Mouse (Mus musculus) olfactory bulb, adult 2 months (tissue): ENCODE results near the gene Guca2a.

Source experiments
- CTCF ChIP-seq: fragments of 200-500 bp; IDR thresholded peaks from 2 replicates; pipeline ENCODE4 v1.5.1; 2012; ENCODE audit warnings: low read depth, mild to moderate bottlenecking, low read length, moderate library complexity; ENCODE audit not compliant: insufficient read depth
- POLR2A ChIP-seq: fragments of 200-500 bp; IDR thresholded peaks from 2 replicates; pipeline ENCODE4 v1.6.1; 2012; ENCODE audit warnings: mild to moderate bottlenecking, low read depth, low read length, moderate library complexity; ENCODE audit not compliant: insufficient read depth

DNA sequence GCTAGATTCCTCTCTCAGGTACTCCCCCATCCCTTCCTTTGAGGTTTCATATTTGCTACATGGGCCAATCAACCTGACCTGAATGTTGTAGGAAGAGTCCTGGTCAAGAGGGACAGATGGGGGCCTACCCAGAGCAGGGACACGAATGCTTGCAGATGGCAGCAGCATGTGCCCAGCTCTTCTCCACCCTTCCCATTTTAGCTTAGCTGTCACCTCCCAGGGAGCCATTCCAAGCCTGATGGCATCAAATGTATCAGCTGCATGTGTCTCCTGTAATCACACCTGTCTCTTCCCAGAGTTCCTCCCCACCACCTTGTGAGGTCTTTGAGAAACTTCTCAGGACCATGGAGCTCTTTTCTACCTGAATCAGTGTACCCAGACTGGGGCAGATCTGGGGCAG lies 19.5 kb downstream of the Guca2a start:
- TF ChIP-seq CTCF: no peak
- no peak for TF ChIP-seq POLR2A
